Mouse (Mus musculus) midbrain, embryonic 16.5 days (tissue): ENCODE data around the gene Aqp3. TPM values are rescaled to one million over a fixed set of nuclear protein-coding genes. Genes with fewer than 3 reads are reported as not detected.

Experiments used
- ATAC-seq: fragments of 200-750 bp; cut with Nextera tagmentation; 2 replicates; pipeline ENCODE4 v1.8.0; 2017; ENCODE audit warnings: moderate TSS enrichment
- H3K27ac ChIP-seq: fragments of 300-500 bp; sonication (generic); 2 replicates; pipeline ENCODE4 v1.5.1; 2014; ENCODE audit warnings: mild to moderate bottlenecking, low read length, mixed read lengths
- H3K27me3 ChIP-seq: fragments of 300-500 bp; sonication (generic); 2 replicates; pipeline ENCODE4 v1.6.1; 2014; ENCODE audit warnings: low read depth, low read length, mixed read lengths; ENCODE audit not compliant: control insufficient read depth, insufficient read depth
- H3K36me3 ChIP-seq: fragments of 300-500 bp; sonication (generic); 2 replicates; pipeline ENCODE4 v1.6.1; 2014; ENCODE audit warnings: mild to moderate bottlenecking, low read length, moderate library complexity, mixed read lengths; ENCODE audit not compliant: control insufficient read depth, insufficient read depth
- H3K4me1 ChIP-seq: fragments of 300-500 bp; sonication (generic); 2 replicates; pipeline ENCODE4 v1.6.1; 2014; ENCODE audit warnings: mild to moderate bottlenecking, low read length, mixed read lengths; ENCODE audit not compliant: control insufficient read depth, insufficient read depth
- H3K4me2 ChIP-seq: fragments of 300-500 bp; sonication (generic); 2 replicates; pipeline ENCODE4 v1.6.1; 2014; ENCODE audit warnings: mild to moderate bottlenecking, low read length, mixed read lengths
- H3K4me3 ChIP-seq: fragments of 300-500 bp; sonication (generic); 2 replicates; pipeline ENCODE4 v1.5.1; 2014; ENCODE audit warnings: low read depth, mild to moderate bottlenecking, low read length, moderate library complexity, mixed read lengths
- H3K9ac ChIP-seq: fragments of 300-500 bp; sonication (generic); 2 replicates; pipeline ENCODE4 v1.6.1; 2014; ENCODE audit warnings: low read depth, low read length, mixed read lengths
- H3K9me3 ChIP-seq: fragments of 300-500 bp; sonication (generic); replicated peaks from 2 replicates; pipeline ENCODE4 v1.6.1; 2014; ENCODE audit warnings: mild to moderate bottlenecking, low read length, mixed read lengths; ENCODE audit not compliant: control insufficient read depth, poor library complexity, severe bottlenecking
- WGBS: fragments of 180-500 bp; shearing (Covaris S2); extraction: QIAGEN DNeasy Blood & Tissue Kit; methylation state at CpG from one replicate; pipeline ENCODE4 v1.1.7; 2014; 5-methylcytosine and 5-hydroxymethylcytosine counted together
- polyA plus RNA-seq: library from polyadenylated mRNA; unstranded; fragments of >200 nt; fragmentation: Nextera tagmentation; extraction: Ambion mirVana; gene quantifications from 2 replicates; pipeline ENCODE4 v1.2.1, GENCODE M21; 2015

Aqp3 gene
- polyA plus RNA-seq, 1 experiment from 2014 or later: 0.24 TPM

DNA sequence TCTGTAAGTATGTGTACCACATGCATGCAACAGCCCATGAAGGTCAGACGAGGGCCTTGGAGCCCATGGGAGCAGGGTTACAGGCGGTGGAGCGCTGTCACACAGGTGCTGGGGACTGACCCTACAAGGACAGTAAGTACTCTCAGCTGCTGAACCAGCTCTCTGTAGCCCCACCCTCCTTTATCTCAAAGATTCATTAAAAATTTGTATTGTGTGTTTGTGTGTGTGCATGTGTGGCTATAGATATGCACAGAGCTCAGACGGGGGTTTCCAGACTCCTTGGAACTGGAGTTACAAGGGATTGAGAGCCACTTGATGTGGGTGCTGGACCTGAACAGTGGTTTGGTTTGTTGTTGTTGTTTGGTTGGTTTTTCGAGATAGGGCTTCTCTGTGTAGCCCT lies 16.2 kb downstream of the Aqp3 start:
- no peaks in the 10 kb centered on the region for H3K36me3 ChIP-seq
- no peaks in the 10 kb centered on the region for H3K27me3 ChIP-seq
- no peak overlapping the region for H3K9ac ChIP-seq
- 91% methylated on average over 5 of the region's 5 CpGs for WGBS
- no peaks in the 10 kb centered on the region for H3K9me3 ChIP-seq
- H3K27ac ChIP-seq: no peak overlapping the region
- no peak overlapping the region for H3K4me2 ChIP-seq
- ATAC-seq: no peak
- no peak overlapping the region for H3K4me3 ChIP-seq
- H3K4me1 ChIP-seq: no peaks in the 10 kb centered on the region

GRCm38 (mm10) chr4:41078726-41079125 lies 19.3 kb downstream of the Aqp3 start:
- Histone ChIP-seq H3K4me3 (no peak overlapping the region), H3K4me1 (no peaks in the 10 kb centered on the region), H3K4me2 (no peak overlapping the region), H3K9ac (no peak overlapping the region), H3K27ac (no peak overlapping the region), H3K9me3 (no peaks in the 10 kb centered on the region), H3K36me3 (no peaks in the 10 kb centered on the region), H3K27me3 (no peaks in the 10 kb centered on the region)
- ATAC-seq: no peak
- WGBS: 76% methylated on average over 6 of the region's 6 CpGs

DNA sequence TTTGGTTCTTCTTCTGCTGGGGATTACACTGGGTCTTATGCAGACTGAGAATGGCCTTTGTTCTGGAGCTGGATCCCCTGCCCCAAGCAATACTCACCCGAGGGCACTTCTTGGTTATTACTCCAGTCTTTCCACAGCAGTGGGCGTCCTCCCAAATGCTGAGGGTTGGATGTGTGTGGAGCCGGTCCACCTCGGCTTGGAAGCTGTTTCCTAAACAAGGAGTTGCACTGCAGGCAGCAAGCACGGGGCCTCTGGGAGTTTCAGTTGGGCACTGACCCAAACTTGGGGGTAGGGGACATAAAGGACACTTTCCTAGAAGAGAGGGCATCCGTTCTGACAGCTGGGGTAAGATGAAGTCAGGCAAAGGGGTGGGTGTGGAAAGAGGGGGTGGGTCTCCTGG lies 23.5 kb downstream of the Aqp3 start:
- no peak overlapping the region for H3K27ac ChIP-seq
- H3K36me3 ChIP-seq: no peaks in the 10 kb centered on the region
- no peaks in the 10 kb centered on the region for H3K9me3 ChIP-seq
- no peak for ATAC-seq
- no peaks in the 10 kb centered on the region for H3K27me3 ChIP-seq
- no peak overlapping the region for H3K4me2 ChIP-seq
- H3K4me3 ChIP-seq: no peak overlapping the region
- H3K9ac ChIP-seq: no peak overlapping the region
- WGBS: 71% methylated on average over 6 of the region's 6 CpGs
- H3K4me1 ChIP-seq: no peaks in the 10 kb centered on the region

- no peak overlapping the region for H3K4me3 ChIP-seq
- no peak overlapping the region for H3K9ac ChIP-seq
- WGBS: 80% methylated on average over 12 of the region's 12 CpGs
- H3K4me1 ChIP-seq: no peaks in the 10 kb centered on the region
- no peaks in the 10 kb centered on the region for H3K27me3 ChIP-seq
- ATAC-seq: no peak
- no peak overlapping the region for H3K4me2 ChIP-seq
- H3K27ac ChIP-seq: no peak overlapping the region
- no peaks in the 10 kb centered on the region for H3K36me3 ChIP-seq
- H3K9me3 ChIP-seq: no peaks in the 10 kb centered on the region
Observed at GRCm38 (mm10) chr4:41073008-41073817, 24.8 kb downstream of the Aqp3 start.

- Histone ChIP-seq H3K36me3 (no peaks in the 10 kb centered on the region), H3K9me3 (no peaks in the 10 kb centered on the region), H3K27ac (no peak overlapping the region), H3K4me1 (no peaks in the 10 kb centered on the region), H3K27me3 (no peaks in the 10 kb centered on the region), H3K9ac (no peak overlapping the region), H3K4me2 (no peak overlapping the region), H3K4me3 (no peak overlapping the region)
- WGBS: 72% methylated on average over 14 of the region's 14 CpGs
- ATAC-seq: no peak
Observed at GRCm38 (mm10) chr4:41071500-41072429, 26.2 kb downstream of the Aqp3 start.

GRCm38 (mm10) chr4:41065196-41065595 lies 32.8 kb downstream of the Aqp3 start:
- no peaks in the 10 kb centered on the region for H3K4me1 ChIP-seq
- H3K4me3 ChIP-seq: no peak overlapping the region
- WGBS: 88% methylated on average over 4 of the region's 4 CpGs
- H3K9ac ChIP-seq: no peak overlapping the region
- H3K36me3 ChIP-seq: no peaks in the 10 kb centered on the region
- no peak for ATAC-seq
- no peaks in the 10 kb centered on the region for H3K27me3 ChIP-seq
- H3K9me3 ChIP-seq: no peaks in the 10 kb centered on the region
- no peak overlapping the region for H3K4me2 ChIP-seq
- H3K27ac ChIP-seq: no peak overlapping the region

GRCm38 (mm10) chr4:41063894-41064673 lies 33.9 kb downstream of the Aqp3 start:
- no peak overlapping the region for H3K4me3 ChIP-seq
- H3K27ac ChIP-seq: no peak overlapping the region
- H3K4me1 ChIP-seq: no peaks in the 10 kb centered on the region
- H3K27me3 ChIP-seq: no peaks in the 10 kb centered on the region
- no peak for ATAC-seq
- WGBS: 19% methylated on average over 16 of the region's 16 CpGs
- H3K9me3 ChIP-seq: no peaks in the 10 kb centered on the region
- no peaks in the 10 kb centered on the region for H3K36me3 ChIP-seq
- no peak overlapping the region for H3K9ac ChIP-seq
- H3K4me2 ChIP-seq: no peak overlapping the region

DNA sequence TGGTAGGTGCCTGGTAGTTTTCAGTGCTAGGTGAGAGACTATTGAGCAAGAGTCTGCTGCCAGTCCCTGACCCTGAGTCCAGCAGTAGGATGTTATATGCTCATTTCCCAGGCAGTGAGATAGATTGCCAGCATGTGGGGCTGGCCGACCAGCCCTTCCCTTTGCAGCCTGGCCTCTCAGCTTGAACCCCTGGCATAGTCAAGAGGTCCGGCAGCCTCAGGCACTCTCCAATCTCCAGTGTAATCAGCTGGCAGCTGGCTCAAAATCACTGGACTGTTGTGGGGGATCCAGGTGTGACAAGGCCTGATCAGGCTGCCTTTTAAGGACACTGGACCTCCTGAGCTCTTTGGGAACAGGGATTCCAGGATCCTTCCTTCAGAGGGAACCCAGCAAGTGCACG lies 34.6 kb downstream of the Aqp3 start:
- Histone ChIP-seq H3K27ac (no peak overlapping the region), H3K4me3 (no peak overlapping the region), H3K27me3 (no peaks in the 10 kb centered on the region), H3K4me2 (no peak overlapping the region), H3K9ac (no peak overlapping the region), H3K4me1 (no peaks in the 10 kb centered on the region), H3K36me3 (no peaks in the 10 kb centered on the region), H3K9me3 (no peaks in the 10 kb centered on the region)
- WGBS: 74% methylated on average over 3 of the region's 3 CpGs
- no peak for ATAC-seq
